Mouse (Mus musculus) MEL (cell line): ENCODE measurements around the gene Cdk5r2. TPM values are rescaled to one million over a fixed set of nuclear protein-coding genes. Genes with fewer than 3 reads are reported as not detected.

Experiments used
- DNase-seq: peaks from one replicate; pipeline ENCODE4 v3.0.0; 2011; ENCODE audit warnings: low read depth, low spot score
- H3K27ac ChIP-seq: 2 replicates; pipeline ENCODE4 v1.5.1; 2012; ENCODE audit warnings: low read depth, mild to moderate bottlenecking, control low read depth, low read length, moderate library complexity; ENCODE audit not compliant: control insufficient read depth
- H3K27me3 ChIP-seq, 2 experiments: fragments of 150-350 bp in 1 of 2; sonication (generic) in 1 of 2; 2 replicates each; pipeline ENCODE4 v1.6.1; 2012; ENCODE audit warnings: low read length in 2 of 2, mild to moderate bottlenecking in 2 of 2, improper control_type of control experiment in 1 of 2, moderate library complexity in 1 of 2; ENCODE audit not compliant: insufficient read depth in 2 of 2, control insufficient read depth in 1 of 2
- H3K36me3 ChIP-seq, 2 experiments: 2 replicates each; pipeline ENCODE4 v1.6.1; 2012 to 2014; ENCODE audit warnings: low read length in 2 of 2, improper control_type of control experiment in 1 of 2, inconsistent platforms in 1 of 2, mild to moderate bottlenecking in 1 of 2; ENCODE audit not compliant: insufficient read depth in 2 of 2, control insufficient read depth in 1 of 2
- H3K4me1 ChIP-seq, 2 experiments: fragments of 150-350 bp in 1 of 2; sonication (generic) in 1 of 2; 2 replicates each; pipeline ENCODE4 v1.6.1; 2012; ENCODE audit warnings: low read length in 2 of 2, improper control_type of control experiment in 1 of 2, mild to moderate bottlenecking in 1 of 2; ENCODE audit not compliant: insufficient read depth in 2 of 2, control insufficient read depth in 1 of 2
- H3K4me3 ChIP-seq, 2 experiments: fragments of 150-350 bp in 1 of 2; sonication (generic) in 1 of 2; 2 replicates each; pipeline ENCODE4 v1.5.1; 2012; ENCODE audit warnings: low read depth in 2 of 2, low read length in 2 of 2, mild to moderate bottlenecking in 2 of 2, moderate library complexity in 2 of 2, control low read depth in 1 of 2, improper control_type of control experiment in 1 of 2; ENCODE audit not compliant: control insufficient read depth in 1 of 2, insufficient read depth in 1 of 2
- H3K79me2 ChIP-seq: 2 replicates; pipeline ENCODE4 v1.6.1; 2012; ENCODE audit warnings: mild to moderate bottlenecking, low read length, moderate library complexity; ENCODE audit not compliant: control insufficient read depth, poor library complexity, insufficient read depth
- H3K9ac ChIP-seq: 2 replicates; pipeline ENCODE4 v1.6.1; 2012; ENCODE audit warnings: low read depth, mild to moderate bottlenecking, control low read depth, low read length, moderate library complexity; ENCODE audit not compliant: control insufficient read depth, poor library complexity, severe bottlenecking
- H3K9me3 ChIP-seq: fragments of 150-350 bp; sonication (generic); replicated peaks from 2 replicates; pipeline ENCODE4 v1.6.1; 2012; ENCODE audit warnings: mild to moderate bottlenecking, low read length, improper control_type of control experiment, moderate library complexity; ENCODE audit not compliant: insufficient read depth
- CTCF ChIP-seq, 3 experiments: IDR thresholded peaks in 2 of 3; conservative IDR thresholded peaks in 1 of 3; 2 replicates each; pipeline ENCODE4 v1.5.1; 2011 to 2012; ENCODE audit warnings: low read length in 3 of 3, low read depth in 2 of 3, mild to moderate bottlenecking in 2 of 3, improper control_type of control experiment in 1 of 3, inconsistent platforms in 1 of 3, mixed read lengths in 1 of 3, moderate library complexity in 1 of 3; ENCODE audit not compliant: control insufficient read depth in 1 of 3, insufficient read depth in 1 of 3, poor library complexity in 1 of 3, severe bottlenecking in 1 of 3
- E2F4 ChIP-seq: IDR thresholded peaks from 2 replicates; pipeline ENCODE4 v1.6.1; 2011; ENCODE audit warnings: low read depth, low read length, improper control_type of control experiment, borderline replicate concordance
- ELF1 ChIP-seq: IDR thresholded peaks from 2 replicates; pipeline ENCODE4 v1.6.1; 2014; ENCODE audit warnings: low read depth, mild to moderate bottlenecking, inconsistent platforms, low read length, improper control_type of control experiment, moderate library complexity
- GABPA ChIP-seq: IDR thresholded peaks from 2 replicates; pipeline ENCODE4 v1.6.1; 2012; ENCODE audit warnings: low read depth, mild to moderate bottlenecking, inconsistent platforms, low read length, improper control_type of control experiment, moderate library complexity
- GATA1 ChIP-seq: IDR thresholded peaks from 2 replicates; pipeline ENCODE4 v1.6.1; 2011; ENCODE audit warnings: low read depth, low read length, improper control_type of control experiment
- HCFC1 ChIP-seq: IDR thresholded peaks from 2 replicates; pipeline ENCODE4 v1.6.1; 2012; ENCODE audit warnings: low read depth, mild to moderate bottlenecking, inconsistent platforms, low read length, improper control_type of control experiment, moderate library complexity
- JUND ChIP-seq: IDR thresholded peaks from 2 replicates; pipeline ENCODE4 v1.6.1; 2011; ENCODE audit warnings: low read depth, mild to moderate bottlenecking, improper control_type of control experiment, low read length
- MAZ ChIP-seq: IDR thresholded peaks from 2 replicates; pipeline ENCODE4 v1.6.1; 2012; ENCODE audit warnings: low read depth, mild to moderate bottlenecking, inconsistent platforms, low read length, improper control_type of control experiment
- MXI1 ChIP-seq: IDR thresholded peaks from 2 replicates; pipeline ENCODE4 v1.6.1; 2011; ENCODE audit warnings: mild to moderate bottlenecking, low read depth, low read length, improper control_type of control experiment
- NELFE ChIP-seq: IDR thresholded peaks from 2 replicates; pipeline ENCODE4 v1.6.1; 2011; ENCODE audit warnings: low read depth, low read length, improper control_type of control experiment
- RAD21 ChIP-seq: IDR thresholded peaks from 2 replicates; pipeline ENCODE4 v1.6.1; 2011; ENCODE audit warnings: mild to moderate bottlenecking, low read depth, low read length, improper control_type of control experiment
- SMC3 ChIP-seq: IDR thresholded peaks from 2 replicates; pipeline ENCODE4 v1.6.1; 2011; ENCODE audit warnings: low read depth, low read length, improper control_type of control experiment
- TBP ChIP-seq: IDR thresholded peaks from 2 replicates; pipeline ENCODE4 v1.8.0; 2011; ENCODE audit warnings: low read depth, low read length, improper control_type of control experiment
- TCF12 ChIP-seq: IDR thresholded peaks from 2 replicates; pipeline ENCODE4 v1.6.1; 2014; ENCODE audit warnings: low read depth, mild to moderate bottlenecking, inconsistent platforms, low read length, improper control_type of control experiment, moderate library complexity
- UBTF ChIP-seq: IDR thresholded peaks from 2 replicates; pipeline ENCODE4 v1.6.1; 2012; ENCODE audit warnings: low read depth, mild to moderate bottlenecking, inconsistent platforms, low read length, improper control_type of control experiment, moderate library complexity, borderline replicate concordance; ENCODE audit not compliant: insufficient read depth
- ZKSCAN1 ChIP-seq: IDR thresholded peaks from 2 replicates; pipeline ENCODE4 v1.6.1; 2012; ENCODE audit warnings: low read depth, mild to moderate bottlenecking, inconsistent platforms, low read length, improper control_type of control experiment, moderate library complexity
- ZMIZ1 ChIP-seq: IDR thresholded peaks from 2 replicates; pipeline ENCODE4 v1.6.1; 2012; ENCODE audit warnings: low read depth, mild to moderate bottlenecking, inconsistent platforms, low read length, improper control_type of control experiment, moderate library complexity
- ZNF384 ChIP-seq: IDR thresholded peaks from 2 replicates; pipeline ENCODE4 v1.6.1; 2012; ENCODE audit warnings: low read depth, mild to moderate bottlenecking, inconsistent platforms, low read length, improper control_type of control experiment
- polyA plus RNA-seq, 2 experiments: library from polyadenylated mRNA; stranded (reverse) in 1 of 2; unstranded in 1 of 2; fragments of >175 nt in 1 of 2; fragments of >200 nt in 1 of 2; gene quantifications; 2 replicates each; pipeline versions ENCODE4 v1.2.1 to v1.2.4; 2012; ENCODE audit warnings: low replicate concordance in 2 of 2, low read depth in 1 of 2; ENCODE audit not compliant: insufficient read length in 2 of 2, insufficient read depth in 1 of 2, missing spikeins in 1 of 2
- total RNA-seq: library from RNA; depleted of rRNA; stranded (reverse); fragments of 300-350 nt; gene quantifications from 2 replicates; pipeline ENCODE4 v1.2.3, GENCODE M21; 2012

The Cdk5r2 gene
- total and polyA plus RNA-seq, 3 experiments = not detected

- H3K27me3 ChIP-seq = no peaks in the 10 kb centered on the region
Observed at GRCm38 (mm10) chr1:74894966-74895365, 40.2 kb downstream of the Cdk5r2 start.

GRCm38 (mm10) chr1:74897976-74898375 lies 43.2 kb downstream of the Cdk5r2 start:
- H3K9ac ChIP-seq = no peak overlapping the region
- TF ChIP-seq GABPA (no peak), GATA1 (no peak), MXI1 (no peak), ZNF384 (no peak), MAZ (no peak), NELFE (no peak), SMC3 (no peak), ZMIZ1 (no peak), TBP (no peak), JUND (no peak), HCFC1 (no peak), ELF1 (no peak), ZKSCAN1 (no peak), UBTF (no peak), E2F4 (no peak)
- H3K27ac ChIP-seq = no peak overlapping the region
- H3K4me3 ChIP-seq = no peak overlapping the region
- H3K9me3 ChIP-seq = no peaks in the 10 kb centered on the region
- no peaks in the 10 kb centered on the region for H3K27me3 ChIP-seq
- H3K79me2 ChIP-seq = no peaks in the 10 kb centered on the region
- no peaks in the 10 kb centered on the region for H3K4me1 ChIP-seq
- no peak for DNase-seq
- no peaks in the 10 kb centered on the region for H3K36me3 ChIP-seq

More at GRCm38 (mm10) chr1:74894966-74895365, 40.2 kb downstream of the Cdk5r2 start:
- Histone ChIP-seq H3K79me2 (no peaks in the 10 kb centered on the region), H3K9ac (no peak overlapping the region), H3K27ac (no peak overlapping the region), H3K4me3 (no peak overlapping the region), H3K9me3 (no peaks in the 10 kb centered on the region), H3K36me3 (no peaks in the 10 kb centered on the region), H3K4me1 (no peaks in the 10 kb centered on the region)
- peak; percentile 16 for TF ChIP-seq RAD21
- TF ChIP-seq CTCF (IDR thresholded peaks at IDR 0.05 in 2 of 3, conservative IDR thresholded peaks at IDR 0.05 in 1 of 3; ENCODE audit: control insufficient read depth in 1 of 3, insufficient read depth in 1 of 3, low read depth in 2 of 3, low read length in 3 of 3, poor library complexity in 1 of 3, severe bottlenecking in 1 of 3) = peak; percentile 43 to 91 (median 66)
- no peak for TF ChIP-seq TCF12
- TF ChIP-seq SMC3 = peak; percentile 47; the same call in 1 of the 2 replicates
- peak; percentile 54 for DNase-seq
